Mouse (Mus musculus): ENCODE data around the gene Prim1. TPM values are rescaled to one million over a fixed set of nuclear protein-coding genes. Genes with fewer than 3 reads are reported as not detected.
"Not testable (repeated sequence)": the region's sequence is repeated elsewhere in the genome, so short reads cannot be mapped to it uniquely, and the experiment has no call there.

Gene Prim1
- total and polyA plus RNA-seq, 2 experiments from 2014 or later, result 22.9 to 37.3 TPM

GRCm38 (mm10) chr10:128069201-128069600 is 54.2 kb downstream of the Prim1 start:
- no peak overlapping the region for H3K4me3 ChIP-seq (ENCODE audit: low read depth, low read length)
- H3K9ac ChIP-seq, result no peak overlapping the region
- ATAC-seq (no peak), DNase-seq (no peak)
- no peak for TF ChIP-seq CTCF (IDR thresholded peaks at IDR 0.05; ENCODE audit: low read depth)
- no peak overlapping the region for H3K4me2 ChIP-seq (ENCODE audit: low read depth)
- 92% methylated on average over 4 of the region's 4 CpGs for WGBS
- peaks cover 42% of the 10 kb centered on the region for H3K36me3 ChIP-seq (ENCODE audit: insufficient read depth)
- no peaks in the 10 kb centered on the region for H3K9me3 ChIP-seq (ENCODE audit: low read length)
- no peaks in the 10 kb centered on the region for H3K27me3 ChIP-seq (ENCODE audit: insufficient read depth, low read length)
- no peaks in the 10 kb centered on the region for H3K4me1 ChIP-seq (ENCODE audit: insufficient read depth)
- H3K27ac ChIP-seq (ENCODE audit: low read depth, low read length), result no peak overlapping the region

DNA sequence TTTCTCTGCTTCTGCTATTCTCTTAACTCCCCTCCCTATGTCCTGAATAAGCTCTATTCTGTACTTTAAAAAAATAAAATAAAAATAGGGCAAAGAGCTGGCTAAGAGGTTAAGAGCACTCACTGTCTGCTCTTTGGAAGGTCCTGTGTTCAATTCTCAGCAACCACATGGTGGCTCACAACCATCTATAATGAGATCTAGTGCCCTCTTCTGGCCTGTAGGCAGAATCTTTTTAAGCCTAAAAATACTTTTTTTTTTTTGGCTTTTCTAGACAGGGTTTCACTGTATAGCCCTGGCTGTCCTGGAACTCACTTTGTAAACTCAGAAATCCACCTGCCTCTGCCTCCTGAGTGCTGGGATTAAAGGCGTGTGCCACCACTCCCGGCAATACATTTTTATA is 55.5 kb downstream of the Prim1 start:
- peaks cover 42% of the 10 kb centered on the region for H3K36me3 ChIP-seq (ENCODE audit: insufficient read depth)
- H3K4me2 ChIP-seq (ENCODE audit: low read depth); H3K9ac ChIP-seq; H3K27me3 ChIP-seq (ENCODE audit: insufficient read depth, low read length); H3K4me3 ChIP-seq (ENCODE audit: low read depth, low read length); H3K4me1 ChIP-seq (ENCODE audit: insufficient read depth); H3K27ac ChIP-seq (ENCODE audit: low read depth, low read length); ATAC-seq; DNase-seq; H3K9me3 ChIP-seq (ENCODE audit: low read length): not testable (repeated sequence)
- 94% methylated on average over 2 of the region's 2 CpGs for WGBS

DNA sequence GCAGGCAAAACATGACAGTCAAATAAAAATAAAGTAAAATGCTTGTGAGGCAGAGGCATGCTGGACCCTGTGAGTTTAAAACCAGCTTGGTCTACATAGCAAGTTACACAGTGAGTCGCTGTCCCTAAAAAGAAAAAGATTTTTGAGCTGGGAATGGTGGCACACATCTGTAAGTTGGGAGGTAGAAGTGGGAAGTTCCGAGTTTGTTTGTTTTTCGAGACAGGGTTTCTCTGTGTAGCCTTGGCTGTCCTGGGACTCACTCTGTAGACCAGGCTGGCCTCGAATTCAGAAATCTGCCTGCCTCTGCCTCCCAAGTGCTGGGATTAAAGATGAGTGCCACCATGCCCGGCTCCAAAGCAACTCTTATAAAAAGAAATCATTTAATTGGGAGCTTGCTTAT is 63.3 kb downstream of the Prim1 start:
- not testable (repeated sequence) for H3K4me2 ChIP-seq (ENCODE audit: low read depth); H3K4me3 ChIP-seq (ENCODE audit: low read depth, low read length); H3K27me3 ChIP-seq (ENCODE audit: insufficient read depth, low read length); H3K27ac ChIP-seq (ENCODE audit: low read depth, low read length); ATAC-seq; H3K9me3 ChIP-seq (ENCODE audit: low read length); H3K4me1 ChIP-seq (ENCODE audit: insufficient read depth); H3K9ac ChIP-seq; DNase-seq
- H3K36me3 ChIP-seq (ENCODE audit: insufficient read depth), result peaks cover 21% of the 10 kb centered on the region
- WGBS, result 83% methylated on average over 5 of the region's 5 CpGs

Other genes starting within 250 kb of the Prim1 start
- 0.57 and 0.69 TPM in 2 replicates for gene Rdh9, start 238.8 kb upstream of the Prim1 start, total RNA-seq (2014; rRNA removed)
- gene Rdh9, start 238.8 kb upstream of the Prim1 start, polyA plus RNA-seq (2015; fragmentation: Nextera tagmentation; extraction: Ambion mirVana), result 0.62 and 0.68 TPM in 2 replicates
- gene Rdh16, start 214.0 kb upstream of the Prim1 start, total RNA-seq (2014; rRNA removed), result 0.08 TPM in 1 of 2 replicates, not detected in the other
- 0.07 TPM in 1 of 2 replicates, not detected in the other for gene Rdh16, start 214.0 kb upstream of the Prim1 start, polyA plus RNA-seq (2015; fragmentation: Nextera tagmentation; extraction: Ambion mirVana)
- gene Rdh19, start 165.2 kb upstream of the Prim1 start, total RNA-seq (2014; rRNA removed), result not detected in 2 replicates
- gene Rdh19, start 165.2 kb upstream of the Prim1 start, polyA plus RNA-seq (2015; fragmentation: Nextera tagmentation; extraction: Ambion mirVana), result not detected in 2 replicates
- gene Rdh16f2, start 148.7 kb upstream of the Prim1 start, total RNA-seq (2014; rRNA removed), result not detected in 2 replicates
- gene Rdh16f2, start 148.7 kb upstream of the Prim1 start, polyA plus RNA-seq (2015; fragmentation: Nextera tagmentation; extraction: Ambion mirVana), result not detected in 2 replicates
- gene Rdh7, start 126.4 kb upstream of the Prim1 start, total RNA-seq (2014; rRNA removed), result not detected in 2 replicates
- not detected in 2 replicates for gene Rdh7, start 126.4 kb upstream of the Prim1 start, polyA plus RNA-seq (2015; fragmentation: Nextera tagmentation; extraction: Ambion mirVana)
- not detected in 2 replicates for gene Sdr9c7, start 116.7 kb upstream of the Prim1 start, total RNA-seq (2014; rRNA removed)
- gene Sdr9c7, start 116.7 kb upstream of the Prim1 start, polyA plus RNA-seq (2015; fragmentation: Nextera tagmentation; extraction: Ambion mirVana), result not detected in 2 replicates
- gene Hsd17b6, start 7.6 kb upstream of the Prim1 start, total RNA-seq (2014; rRNA removed), result not detected in 2 replicates
- not detected in 2 replicates for gene Hsd17b6, start 7.6 kb upstream of the Prim1 start, polyA plus RNA-seq (2015; fragmentation: Nextera tagmentation; extraction: Ambion mirVana)
- gene Naca, start 20.4 kb downstream of the Prim1 start, total RNA-seq (2014; rRNA removed), result 630 and 780 TPM in 2 replicates
- 527 and 662 TPM in 2 replicates for gene Naca, start 20.4 kb downstream of the Prim1 start, polyA plus RNA-seq (2015; fragmentation: Nextera tagmentation; extraction: Ambion mirVana)
- 146 and 157 TPM in 2 replicates for gene Ptges3, start 43.8 kb downstream of the Prim1 start, total RNA-seq (2014; rRNA removed)
- 439 and 454 TPM in 2 replicates for gene Ptges3, start 43.8 kb downstream of the Prim1 start, polyA plus RNA-seq (2015; fragmentation: Nextera tagmentation; extraction: Ambion mirVana)
- 2,470 and 2,914 TPM in 2 replicates for gene Atp5b, start 68.1 kb downstream of the Prim1 start, total RNA-seq (2014; rRNA removed)
- gene Atp5b, start 68.1 kb downstream of the Prim1 start, polyA plus RNA-seq (2015; fragmentation: Nextera tagmentation; extraction: Ambion mirVana), result 2,164 and 2,181 TPM in 2 replicates
- 9.3 and 10.0 TPM in 2 replicates for gene Baz2a, start 76.4 kb downstream of the Prim1 start, total RNA-seq (2014; rRNA removed)
- gene Baz2a, start 76.4 kb downstream of the Prim1 start, polyA plus RNA-seq (2015; fragmentation: Nextera tagmentation; extraction: Ambion mirVana), result 3.8 and 7.0 TPM in 2 replicates
- 6.3 and 9.9 TPM in 2 replicates for gene Rbms2, start 165.1 kb downstream of the Prim1 start, total RNA-seq (2014; rRNA removed)
- 4.7 and 5.6 TPM in 2 replicates for gene Rbms2, start 165.1 kb downstream of the Prim1 start, polyA plus RNA-seq (2015; fragmentation: Nextera tagmentation; extraction: Ambion mirVana)
- gene Gls2, start 179.3 kb downstream of the Prim1 start, total RNA-seq (2014; rRNA removed), result 1.00 and 2.1 TPM in 2 replicates
- gene Gls2, start 179.3 kb downstream of the Prim1 start, polyA plus RNA-seq (2015; fragmentation: Nextera tagmentation; extraction: Ambion mirVana), result 1.1 and 1.2 TPM in 2 replicates
- 20.7 and 20.8 TPM in 2 replicates for gene Spryd4, start 196.6 kb downstream of the Prim1 start, total RNA-seq (2014; rRNA removed)
- gene Spryd4, start 196.6 kb downstream of the Prim1 start, polyA plus RNA-seq (2015; fragmentation: Nextera tagmentation; extraction: Ambion mirVana), result 19.6 and 22.7 TPM in 2 replicates
- 0.05 TPM in 1 of 2 replicates, not detected in the other for gene Mip, start 210.7 kb downstream of the Prim1 start, total RNA-seq (2014; rRNA removed)
- gene Mip, start 210.7 kb downstream of the Prim1 start, polyA plus RNA-seq (2015; fragmentation: Nextera tagmentation; extraction: Ambion mirVana), result not detected in 2 replicates
- 9.3 and 11.7 TPM in 2 replicates for gene Timeless, start 216.9 kb downstream of the Prim1 start, total RNA-seq (2014; rRNA removed)
- 7.7 and 9.9 TPM in 2 replicates for gene Timeless, start 216.9 kb downstream of the Prim1 start, polyA plus RNA-seq (2015; fragmentation: Nextera tagmentation; extraction: Ambion mirVana)
- gene Apon, start 238.9 kb downstream of the Prim1 start, total RNA-seq (2014; rRNA removed), result not detected in 2 replicates
- gene Apon, start 238.9 kb downstream of the Prim1 start, polyA plus RNA-seq (2015; fragmentation: Nextera tagmentation; extraction: Ambion mirVana), result not detected in 2 replicates